Mouse (Mus musculus): ENCODE data around the gene Ipo13.

Ipo13 gene

DNA sequence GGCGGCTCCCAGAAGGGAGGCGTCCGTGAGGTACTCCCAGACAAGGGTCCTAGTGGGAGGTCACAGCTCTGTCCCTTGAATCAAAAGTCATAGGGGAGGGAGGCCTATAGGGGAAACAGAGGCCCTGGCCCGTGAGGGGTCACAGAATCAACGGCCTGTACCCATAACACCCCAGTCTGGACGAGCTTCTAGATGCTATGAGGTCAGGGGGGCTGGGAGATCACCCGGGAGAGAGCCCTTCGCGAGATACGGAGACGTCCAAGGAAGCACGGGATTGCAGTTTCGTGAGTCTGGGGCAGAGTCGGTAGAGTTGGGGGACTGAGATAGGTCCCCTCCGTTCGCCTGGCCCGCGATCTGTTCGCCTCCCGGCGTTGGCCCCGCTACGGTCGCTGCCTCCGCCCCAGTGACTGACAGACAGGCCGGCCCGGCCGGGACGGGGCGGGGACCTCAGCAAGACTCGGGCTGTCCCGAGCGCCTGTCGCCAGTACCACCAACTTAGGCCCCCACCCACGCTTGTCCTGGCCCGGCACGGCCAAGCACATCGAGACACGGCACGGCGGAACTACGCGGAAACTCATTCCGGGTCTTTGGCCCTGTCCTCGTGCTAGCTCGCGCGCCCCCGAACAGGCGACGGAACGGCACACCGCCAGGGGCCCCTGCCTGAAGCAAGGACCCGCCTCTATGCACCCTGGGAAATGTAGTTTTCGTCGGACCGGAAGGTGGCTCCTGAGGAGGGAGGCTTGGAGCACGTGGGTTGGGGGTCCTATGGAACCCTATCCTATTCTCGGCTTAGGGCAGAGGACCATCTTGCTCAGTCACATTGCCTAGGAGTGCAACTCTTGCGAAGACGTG lies at the start of gene Ipo13:
Gene Ipo13 (minus strand): TSS at position 409 of the 852 bp plus-strand sequence.
- no peaks in the 10 kb centered on the region for H3K27me3 ChIP-seq (ENCODE audit: control insufficient read depth, insufficient read depth, low read length, poor library complexity, severe bottlenecking)
- no peaks in the 10 kb centered on the region; the same call in 1 of the 2 replicates for H3K36me3 ChIP-seq (ENCODE audit: control insufficient read depth, insufficient read depth, low read length, poor library complexity, severe bottlenecking)
- peak; percentile 93 for DNase-seq (ENCODE audit: low read depth, low spot score)

DNA sequence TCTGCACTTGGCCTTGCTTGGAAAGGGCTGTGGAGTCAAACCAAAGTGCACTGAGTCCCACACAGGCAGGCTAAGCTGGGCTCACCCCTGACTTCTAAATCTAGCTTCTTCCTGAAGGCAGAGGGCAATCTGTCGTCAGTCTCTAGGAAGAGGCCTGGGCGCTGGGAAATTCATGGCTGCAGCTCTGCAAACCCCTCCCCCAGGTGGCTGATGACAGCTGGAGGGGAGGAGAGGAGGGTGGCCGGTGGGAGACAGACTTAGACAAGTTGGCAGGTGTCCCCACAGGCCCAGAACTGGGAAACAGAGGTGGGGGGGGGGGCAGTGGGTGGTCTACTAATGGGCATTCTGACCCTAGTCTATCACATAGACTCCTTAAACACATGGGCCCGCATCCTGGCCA lies 42.7 kb upstream of the Ipo13 start:
- Histone ChIP-seq H3K27me3 (ENCODE audit: control insufficient read depth, insufficient read depth, low read length, poor library complexity, severe bottlenecking) (no peaks in the 10 kb centered on the region), H3K36me3 (ENCODE audit: control insufficient read depth, insufficient read depth, low read length, poor library complexity, severe bottlenecking) (no peaks in the 10 kb centered on the region; the same call in none of the 2 replicates)
- DNase-seq (ENCODE audit: low read depth, low spot score): no peak

DNA sequence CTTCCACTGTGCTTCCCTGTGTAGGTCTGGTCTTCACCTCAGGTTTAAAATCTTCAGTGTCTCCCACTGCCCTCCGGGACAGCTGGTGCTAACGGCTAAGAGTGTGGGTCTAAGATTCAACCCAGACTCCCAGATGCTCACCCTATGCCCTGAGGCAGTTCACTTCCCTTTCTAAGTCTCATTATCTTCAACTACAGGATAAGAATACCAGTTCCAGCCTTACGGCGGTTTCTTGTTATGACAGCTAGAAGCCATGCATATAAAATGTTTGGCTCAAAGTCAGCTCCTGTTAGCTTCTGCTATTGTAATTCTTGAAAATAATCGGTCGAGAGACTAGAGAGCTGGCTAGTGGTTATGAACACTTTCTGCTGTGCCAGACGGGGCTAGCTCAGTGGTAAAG lies 32.7 kb upstream of the Ipo13 start:
- no peak for DNase-seq (ENCODE audit: low read depth, low spot score)
- Histone ChIP-seq H3K36me3 (ENCODE audit: control insufficient read depth, insufficient read depth, low read length, poor library complexity, severe bottlenecking) (no peaks in the 10 kb centered on the region; the same call in 1 of the 2 replicates), H3K27me3 (ENCODE audit: control insufficient read depth, insufficient read depth, low read length, poor library complexity, severe bottlenecking) (no peaks in the 10 kb centered on the region)

DNA sequence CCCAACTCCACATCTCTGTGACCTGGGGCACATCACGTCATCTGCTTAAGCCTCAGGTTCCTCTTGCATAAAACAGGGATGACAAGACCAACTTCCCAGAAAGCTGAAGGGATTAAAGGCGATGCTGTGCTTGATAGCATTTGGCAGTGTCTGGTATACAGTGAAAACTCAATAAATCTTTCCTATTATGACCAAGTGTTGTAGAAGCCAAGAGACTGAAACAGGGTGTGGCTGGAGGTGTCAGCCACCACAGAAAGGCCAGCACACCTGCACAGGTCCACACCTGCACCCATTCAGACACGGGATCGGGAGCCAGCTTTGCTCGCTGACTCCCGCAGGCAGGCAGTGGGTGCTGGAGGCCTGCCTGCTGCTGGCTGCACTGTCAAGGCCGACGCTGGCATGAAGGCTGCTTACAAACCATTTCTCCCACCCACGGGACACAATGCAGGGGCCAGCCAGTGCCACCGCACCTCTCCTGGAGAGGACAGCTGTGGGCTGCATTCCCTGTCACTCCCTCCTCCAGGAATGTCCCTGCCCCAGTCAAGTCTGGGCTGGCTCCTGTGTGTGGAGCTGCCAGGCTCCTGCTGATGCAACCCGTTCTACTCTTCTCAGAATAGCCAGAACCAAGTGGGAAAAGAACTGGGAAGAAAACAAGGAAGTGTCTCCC lies 32.0 kb upstream of the Ipo13 start:
- H3K27me3 ChIP-seq (ENCODE audit: control insufficient read depth, insufficient read depth, low read length, poor library complexity, severe bottlenecking): no peaks in the 10 kb centered on the region
- no peak for DNase-seq (ENCODE audit: low read depth, low spot score)
- no peaks in the 10 kb centered on the region for H3K36me3 ChIP-seq (ENCODE audit: control insufficient read depth, insufficient read depth, low read length, poor library complexity, severe bottlenecking)

DNA sequence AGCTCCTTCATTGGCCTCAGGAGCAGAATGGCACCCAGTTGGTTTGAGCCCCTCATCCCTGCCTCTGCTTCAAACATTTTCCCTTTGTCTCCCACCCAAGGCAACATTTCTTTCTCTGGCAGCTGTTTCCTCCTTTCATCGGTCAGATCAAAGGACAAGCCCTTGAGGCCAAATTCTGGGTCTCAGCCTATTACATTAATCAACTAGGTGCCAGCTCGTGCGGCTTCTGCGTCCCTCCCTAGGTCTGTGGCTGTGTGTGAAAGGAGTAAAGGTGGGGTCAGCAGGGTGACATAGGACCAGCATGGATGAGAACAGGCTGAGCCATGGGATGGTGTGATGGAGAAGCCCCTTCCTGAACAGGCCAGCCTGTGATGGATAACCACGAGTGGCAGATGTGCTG lies 28.5 kb upstream of the Ipo13 start:
- DNase-seq (ENCODE audit: low read depth, low spot score): no peak
- Histone ChIP-seq H3K27me3 (ENCODE audit: control insufficient read depth, insufficient read depth, low read length, poor library complexity, severe bottlenecking) (no peaks in the 10 kb centered on the region), H3K36me3 (ENCODE audit: control insufficient read depth, insufficient read depth, low read length, poor library complexity, severe bottlenecking) (no peaks in the 10 kb centered on the region)

DNA sequence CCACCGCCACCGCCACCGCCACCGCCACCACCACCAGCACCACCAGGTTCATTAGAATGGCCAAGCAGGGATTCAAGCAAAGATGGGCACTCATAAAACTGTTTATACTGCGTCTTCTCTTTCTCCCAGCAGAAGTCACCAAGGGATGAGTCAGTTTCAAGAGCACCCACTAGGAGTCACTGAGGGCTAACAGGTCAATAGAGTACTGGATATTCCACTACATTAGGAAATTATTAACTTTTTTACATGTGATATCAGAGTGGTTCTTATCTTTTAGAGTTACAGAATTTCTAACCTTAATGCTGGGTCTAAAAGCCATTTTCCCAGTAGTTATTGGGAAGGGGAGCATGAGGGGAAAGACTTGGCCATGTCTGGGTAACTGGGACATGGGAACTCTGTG lies 22.2 kb upstream of the Ipo13 start:
- no peak for DNase-seq (ENCODE audit: low read depth, low spot score)
- Histone ChIP-seq H3K27me3 (ENCODE audit: control insufficient read depth, insufficient read depth, low read length, poor library complexity, severe bottlenecking) (no peaks in the 10 kb centered on the region), H3K36me3 (ENCODE audit: control insufficient read depth, insufficient read depth, low read length, poor library complexity, severe bottlenecking) (no peaks in the 10 kb centered on the region)

DNA sequence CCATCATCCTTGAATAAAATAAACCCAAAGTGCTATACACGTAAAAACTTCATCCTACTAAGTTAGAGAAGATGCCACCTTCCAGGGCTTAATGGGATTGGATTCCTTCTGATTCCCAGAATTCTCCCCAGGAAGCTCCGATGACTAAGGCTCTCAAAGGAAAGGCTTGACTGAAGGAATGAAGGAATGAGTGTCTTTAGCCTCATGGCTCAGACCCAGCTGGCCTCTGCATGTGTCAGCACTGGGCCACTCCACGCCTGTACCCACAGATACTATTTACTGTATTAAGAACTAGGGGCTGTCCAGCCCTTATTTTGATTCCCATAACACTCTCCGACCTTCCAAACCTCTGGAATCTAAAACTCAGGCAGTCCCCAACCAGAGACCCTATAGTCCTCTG lies 19.3 kb upstream of the Ipo13 start:
- no peaks in the 10 kb centered on the region for H3K36me3 ChIP-seq (ENCODE audit: control insufficient read depth, insufficient read depth, low read length, poor library complexity, severe bottlenecking)
- no peaks in the 10 kb centered on the region for H3K27me3 ChIP-seq (ENCODE audit: control insufficient read depth, insufficient read depth, low read length, poor library complexity, severe bottlenecking)
- no peak for DNase-seq (ENCODE audit: low read depth, low spot score)

DNA sequence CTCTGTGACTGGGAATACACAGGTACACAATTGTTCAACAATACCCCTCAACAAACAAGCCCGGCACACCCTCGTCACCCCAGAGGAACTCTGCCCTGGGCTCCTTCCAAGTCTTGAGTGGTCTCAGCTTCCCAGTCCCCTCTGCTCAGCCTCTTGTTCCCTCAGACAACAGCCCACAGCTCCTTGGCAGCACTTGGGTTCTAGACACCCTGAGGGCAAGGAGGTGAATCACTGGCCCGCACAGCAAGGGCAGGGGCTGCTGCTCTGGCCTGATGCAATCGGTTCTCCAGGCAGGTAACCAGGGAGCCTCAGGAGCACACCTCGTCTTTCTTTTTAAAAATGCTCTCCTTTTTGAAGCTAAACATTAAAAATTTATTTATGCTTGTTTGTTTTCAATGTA lies 18.4 kb upstream of the Ipo13 start:
- DNase-seq (ENCODE audit: low read depth, low spot score): no peak
- Histone ChIP-seq H3K27me3 (ENCODE audit: control insufficient read depth, insufficient read depth, low read length, poor library complexity, severe bottlenecking) (no peaks in the 10 kb centered on the region), H3K36me3 (ENCODE audit: control insufficient read depth, insufficient read depth, low read length, poor library complexity, severe bottlenecking) (no peaks in the 10 kb centered on the region)

DNA sequence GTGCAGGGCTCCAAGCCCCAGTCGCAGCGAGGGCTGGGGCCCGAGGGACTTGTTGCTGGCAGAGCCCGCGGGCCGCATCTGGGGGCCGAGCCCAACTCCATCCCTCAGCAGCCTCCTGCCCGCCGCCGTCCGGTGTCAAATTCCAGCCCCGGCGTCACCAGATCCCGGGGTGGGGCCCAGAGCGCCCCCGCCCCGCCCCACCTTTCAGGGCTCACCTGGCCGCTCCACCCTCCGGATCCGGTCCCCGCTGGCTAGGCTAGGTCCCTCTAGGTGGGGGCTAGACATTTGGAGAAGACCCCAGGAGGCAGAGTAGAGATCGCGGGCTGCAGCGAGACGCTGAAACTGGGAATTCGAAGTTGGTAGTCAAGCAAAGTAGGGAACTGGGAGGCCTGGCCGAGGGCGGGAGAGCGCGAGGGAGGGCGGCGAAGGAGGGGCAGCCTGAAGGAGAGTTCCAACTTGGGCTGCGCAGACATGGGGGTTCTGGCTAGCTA lies 14.6 kb upstream of the Ipo13 start, which contains the start of gene Artn:
Gene Artn (minus strand): TSS at position 373 of the 491 bp plus-strand sequence.
- no peaks in the 10 kb centered on the region for H3K27me3 ChIP-seq (ENCODE audit: control insufficient read depth, insufficient read depth, low read length, poor library complexity, severe bottlenecking)
- no peaks in the 10 kb centered on the region for H3K36me3 ChIP-seq (ENCODE audit: control insufficient read depth, insufficient read depth, low read length, poor library complexity, severe bottlenecking)
- DNase-seq (ENCODE audit: low read depth, low spot score): no peak

DNA sequence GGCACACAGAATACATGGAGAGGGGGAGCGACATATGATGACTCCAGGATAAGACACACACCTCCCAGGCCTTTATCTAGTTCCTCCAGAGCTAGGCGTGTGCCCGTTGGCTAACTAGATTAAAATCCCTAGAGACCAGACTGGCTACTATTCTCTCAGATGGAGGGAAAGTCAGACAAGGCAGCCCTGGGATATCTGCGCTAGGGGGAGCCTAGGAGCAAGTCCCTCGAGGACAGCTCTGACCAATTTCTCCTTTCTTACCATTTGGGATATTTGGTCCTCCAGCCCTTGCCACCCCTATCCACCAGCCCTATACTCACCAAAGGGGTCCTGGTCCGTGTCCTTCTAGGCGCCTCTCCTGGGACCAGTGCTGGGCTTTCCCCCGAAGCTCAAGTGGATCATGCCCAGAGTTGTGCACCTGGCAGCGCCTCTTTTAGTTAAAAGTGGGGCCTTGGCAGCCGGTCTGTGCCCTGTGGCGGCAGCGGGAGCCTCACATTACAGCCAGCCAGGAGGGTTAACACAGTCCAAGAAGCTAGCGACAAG lies 14.0 kb upstream of the Ipo13 start:
- DNase-seq (ENCODE audit: low read depth, low spot score): peak; percentile 54
- H3K27me3 ChIP-seq (ENCODE audit: control insufficient read depth, insufficient read depth, low read length, poor library complexity, severe bottlenecking): no peaks in the 10 kb centered on the region
- no peaks in the 10 kb centered on the region for H3K36me3 ChIP-seq (ENCODE audit: control insufficient read depth, insufficient read depth, low read length, poor library complexity, severe bottlenecking)

DNA sequence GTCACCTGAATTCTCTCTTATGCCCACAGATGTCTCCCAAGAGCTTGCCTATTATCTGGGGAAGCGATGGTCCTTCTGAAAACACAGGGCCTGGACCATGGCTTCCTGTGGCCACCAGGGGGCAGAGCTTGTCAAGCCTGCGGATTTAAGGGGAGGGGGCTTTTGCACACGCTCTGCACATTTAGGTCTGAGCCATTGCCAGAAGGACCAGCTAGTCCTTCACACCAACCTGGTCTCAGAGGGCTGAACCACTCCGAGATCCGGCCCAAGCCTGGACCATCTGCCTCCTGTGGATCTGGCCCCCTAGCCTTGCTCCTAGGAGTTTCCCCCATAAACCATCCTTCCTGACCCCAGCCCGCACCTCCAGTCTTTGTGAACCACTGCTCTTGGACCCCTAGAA lies 13.4 kb upstream of the Ipo13 start:
- DNase-seq (ENCODE audit: low read depth, low spot score): peak; percentile 47

DNA sequence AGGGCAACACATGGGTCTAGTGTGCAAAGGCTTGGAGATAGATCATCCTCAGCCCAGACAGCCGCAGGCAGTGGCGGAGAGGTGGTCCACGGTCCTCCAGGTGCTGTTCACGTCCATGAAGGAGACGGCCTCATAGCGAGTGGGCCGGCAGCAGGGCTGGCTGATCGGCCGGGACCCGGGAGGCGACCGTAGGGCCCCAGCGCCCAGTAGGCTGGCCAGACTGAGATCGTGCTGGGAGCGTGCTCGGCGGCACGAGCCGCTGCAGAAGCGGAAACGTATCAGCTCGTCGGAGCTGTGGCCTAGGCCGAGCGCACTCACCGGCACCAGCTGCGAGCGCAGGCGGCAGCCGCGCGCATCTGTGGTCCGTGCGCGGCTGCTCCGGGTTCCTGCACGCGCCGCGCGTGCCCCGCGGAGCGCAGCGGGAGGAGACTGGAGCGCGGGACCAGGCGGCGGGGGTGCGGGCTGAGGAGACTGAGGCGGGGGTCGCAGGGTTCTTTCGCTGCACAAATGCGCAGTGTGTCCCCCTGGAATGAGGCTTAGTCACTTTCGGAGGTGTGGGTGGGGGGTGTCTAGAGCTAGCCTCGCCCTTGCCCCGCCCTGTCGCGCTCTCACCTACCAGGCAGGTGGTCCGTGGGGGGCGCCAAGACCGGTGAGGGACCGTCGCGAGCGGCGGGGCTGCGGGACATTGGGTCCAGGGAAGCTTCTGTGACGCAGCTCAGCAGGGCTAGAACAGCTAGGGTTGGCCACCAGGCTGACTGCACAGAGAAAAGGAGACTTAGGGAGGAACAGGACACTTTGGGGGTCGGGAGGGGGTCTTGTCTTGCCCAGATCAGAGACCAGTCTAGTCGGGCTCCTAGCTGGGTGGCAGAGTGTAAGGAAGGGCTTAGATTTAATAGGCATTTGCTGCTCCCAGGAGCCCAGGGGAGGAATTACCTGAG lies 12.0 kb upstream of the Ipo13 start:
- peak; percentile 50 for DNase-seq (ENCODE audit: low read depth, low spot score)
- Histone ChIP-seq H3K36me3 (ENCODE audit: control insufficient read depth, insufficient read depth, low read length, poor library complexity, severe bottlenecking) (no peaks in the 10 kb centered on the region), H3K27me3 (ENCODE audit: control insufficient read depth, insufficient read depth, low read length, poor library complexity, severe bottlenecking) (no peaks in the 10 kb centered on the region)

More for the DNA sequence above, 13.4 kb upstream of the Ipo13 start:
- Histone ChIP-seq H3K36me3 (ENCODE audit: control insufficient read depth, insufficient read depth, low read length, poor library complexity, severe bottlenecking) (no peaks in the 10 kb centered on the region), H3K27me3 (ENCODE audit: control insufficient read depth, insufficient read depth, low read length, poor library complexity, severe bottlenecking) (no peaks in the 10 kb centered on the region)

DNA sequence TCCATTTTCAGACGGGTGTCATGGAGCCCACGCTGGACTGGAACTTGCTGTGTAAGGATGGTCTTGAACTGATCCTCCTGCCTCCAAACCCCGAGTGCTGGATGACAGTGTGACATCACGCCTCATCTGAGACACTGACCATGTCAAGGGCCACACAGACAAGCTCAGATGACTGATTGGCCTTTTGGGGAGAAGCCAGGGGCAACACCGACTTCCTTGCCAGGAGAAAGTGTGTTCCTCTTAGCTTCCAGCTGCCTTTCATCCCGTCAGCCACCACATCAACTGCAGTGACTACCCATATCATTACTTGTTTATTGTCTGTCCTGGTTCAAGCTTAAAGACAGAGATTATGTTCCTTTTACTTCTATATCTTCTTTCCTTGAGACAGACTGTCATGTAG lies 10.1 kb upstream of the Ipo13 start:
- H3K36me3 ChIP-seq (ENCODE audit: control insufficient read depth, insufficient read depth, low read length, poor library complexity, severe bottlenecking): no peaks in the 10 kb centered on the region
- DNase-seq (ENCODE audit: low read depth, low spot score): no peak
- H3K27me3 ChIP-seq (ENCODE audit: control insufficient read depth, insufficient read depth, low read length, poor library complexity, severe bottlenecking): no peaks in the 10 kb centered on the region

DNA sequence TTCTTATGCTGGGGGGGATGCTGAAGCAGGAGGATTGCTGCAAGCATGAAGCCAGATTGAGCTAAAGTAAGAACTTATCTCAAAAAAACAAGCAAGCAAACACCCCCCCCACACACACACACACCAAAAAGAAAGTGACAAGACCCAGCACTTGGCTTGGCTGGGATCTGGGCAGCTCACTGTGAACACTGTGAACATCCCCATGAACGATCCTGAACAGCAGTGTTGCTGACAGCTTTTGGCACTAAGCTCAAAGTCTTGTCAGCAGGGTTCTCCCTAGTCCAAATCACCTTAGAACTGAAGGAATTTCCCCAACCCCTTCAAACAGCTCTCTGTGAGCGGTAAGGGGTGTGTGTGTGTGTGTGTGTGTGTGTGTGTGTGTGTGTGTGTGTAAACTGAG lies 8.7 kb upstream of the Ipo13 start:
- no peak for DNase-seq (ENCODE audit: low read depth, low spot score)
- Histone ChIP-seq H3K36me3 (ENCODE audit: control insufficient read depth, insufficient read depth, low read length, poor library complexity, severe bottlenecking) (no peaks in the 10 kb centered on the region), H3K27me3 (ENCODE audit: control insufficient read depth, insufficient read depth, low read length, poor library complexity, severe bottlenecking) (no peaks in the 10 kb centered on the region)

All from splenic B cell, adult 2 months (primary cell).